Mouse (Mus musculus): Measurements from ENCODE around the gene Gm30083. TPM values are rescaled to one million over a fixed set of nuclear protein-coding genes. Genes with fewer than 3 reads are reported as not detected.

The Gm30083 gene
- total RNA-seq, 2 experiments from 2014 or later: not detected

GRCm38 (mm10) chr14:33972679-33973078 is 42.3 kb downstream of the Gm30083 start:
- no peak for ATAC-seq (replicated peaks; ENCODE audit: poor library complexity, severe bottlenecking)

GRCm38 (mm10) chr14:33965675-33966074 is 49.3 kb downstream of the Gm30083 start:
- ATAC-seq (replicated peaks; ENCODE audit: poor library complexity, severe bottlenecking): no peak

DNA sequence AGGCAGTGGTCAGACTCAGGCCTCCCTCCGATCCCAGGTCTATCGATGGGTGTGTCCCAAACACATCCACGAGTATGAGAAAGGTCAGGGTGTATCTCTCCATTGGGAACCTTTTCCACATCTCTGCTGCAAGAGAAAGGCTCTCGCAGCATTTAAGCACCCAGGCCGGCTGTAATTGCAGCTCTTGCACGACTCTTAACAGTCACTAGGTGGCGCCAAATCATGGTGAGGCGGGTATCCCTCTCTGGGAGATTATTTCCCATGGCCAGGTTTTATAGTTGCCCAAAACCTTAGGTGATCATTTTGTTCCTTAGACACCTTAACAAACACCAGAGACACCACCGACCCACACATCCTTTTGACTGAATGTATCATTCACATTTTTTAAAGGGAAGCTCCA is 55.6 kb downstream of the Gm30083 start:
- peak; percentile 35 for ATAC-seq (replicated peaks; ENCODE audit: poor library complexity, severe bottlenecking)

- ATAC-seq (replicated peaks; ENCODE audit: poor library complexity, severe bottlenecking): no peak
These were observed 56.1 kb downstream of the Gm30083 start for GRCm38 (mm10) chr14:33958841-33959240.

DNA sequence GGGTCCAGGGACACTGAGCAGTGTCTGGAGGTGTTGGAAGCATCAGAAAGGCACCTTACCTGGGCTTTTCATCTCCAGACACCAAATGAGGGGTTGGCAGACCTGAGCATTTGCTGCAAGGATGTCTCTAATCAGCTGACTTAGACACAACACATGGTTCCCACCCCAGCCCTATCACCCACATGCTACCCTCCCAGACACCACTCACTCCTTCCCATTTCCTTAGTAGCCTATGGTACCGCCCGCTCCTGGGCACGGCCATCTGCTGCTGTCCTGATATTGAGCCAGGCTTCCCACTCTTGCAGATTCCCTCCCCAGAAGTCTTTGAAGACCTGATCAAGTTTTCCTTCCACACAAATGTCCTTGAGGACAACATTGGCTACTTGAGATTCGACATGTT is 56.8 kb downstream of the Gm30083 start:
- no peak for ATAC-seq (replicated peaks; ENCODE audit: poor library complexity, severe bottlenecking)

DNA sequence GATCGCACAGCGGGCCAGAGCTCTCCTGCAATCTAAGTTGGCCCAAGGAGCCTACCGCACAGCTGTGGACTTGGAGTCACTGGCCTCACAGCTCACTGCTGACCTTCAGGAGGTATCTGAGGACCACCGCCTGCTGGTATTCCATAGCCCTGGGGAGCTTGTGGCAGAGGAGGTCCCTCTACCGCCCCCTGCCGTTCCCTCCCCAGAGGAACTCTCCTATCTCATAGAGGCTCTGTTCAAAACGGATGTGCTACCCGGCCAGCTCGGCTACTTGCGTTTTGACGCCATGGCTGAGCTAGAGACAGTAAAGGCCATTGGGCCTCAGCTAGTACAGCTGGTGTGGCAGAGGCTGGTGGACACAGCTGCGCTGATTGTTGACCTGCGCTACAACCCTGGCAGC is 58.9 kb downstream of the Gm30083 start:
- no peak for ATAC-seq (replicated peaks; ENCODE audit: poor library complexity, severe bottlenecking)

- no peak for ATAC-seq (replicated peaks; ENCODE audit: poor library complexity, severe bottlenecking)
These were observed 61.2 kb downstream of the Gm30083 start, which contains the start of gene Rbp3 for GRCm38 (mm10) chr14:33953761-33954160. Rbp3 (plus strand) TSS chr14:33954003.

- no peak for ATAC-seq (replicated peaks; ENCODE audit: poor library complexity, severe bottlenecking)
These were observed 62.6 kb downstream of the Gm30083 start for GRCm38 (mm10) chr14:33952233-33952981.

- no peak for ATAC-seq (replicated peaks; ENCODE audit: poor library complexity, severe bottlenecking)
These were observed 68.9 kb downstream of the Gm30083 start for GRCm38 (mm10) chr14:33946125-33946524.

GRCm38 (mm10) chr14:33942222-33942621 is 72.8 kb downstream of the Gm30083 start:
- ATAC-seq (replicated peaks; ENCODE audit: poor library complexity, severe bottlenecking): no peak

- no peak for ATAC-seq (replicated peaks; ENCODE audit: poor library complexity, severe bottlenecking)
These were observed 74.2 kb downstream of the Gm30083 start, which contains the start of gene Gdf2 for GRCm38 (mm10) chr14:33940739-33941138. Gdf2 (plus strand) TSS chr14:33941039.

- ATAC-seq (replicated peaks; ENCODE audit: poor library complexity, severe bottlenecking): peak; percentile 90
These were observed 75.9 kb downstream of the Gm30083 start for GRCm38 (mm10) chr14:33939117-33939516.

Other genes starting within 250 kb of the Gm30083 start
- gene Gdf10, start 91.6 kb downstream of the Gm30083 start, total RNA-seq (2014; fragmentation: Nextera tagmentation): not detected in 2 replicates
- gene Gdf10, start 91.6 kb downstream of the Gm30083 start, total RNA-seq (2017): not detected in 2 replicates
- not detected in 2 replicates for gene Gdf2, start 74.1 kb downstream of the Gm30083 start, total RNA-seq (2014; fragmentation: Nextera tagmentation)
- not detected in 2 replicates for gene Gdf2, start 74.1 kb downstream of the Gm30083 start, total RNA-seq (2017)
- not detected in 2 replicates for gene Rbp3, start 61.2 kb downstream of the Gm30083 start, total RNA-seq (2014; fragmentation: Nextera tagmentation)
- gene Rbp3, start 61.2 kb downstream of the Gm30083 start, total RNA-seq (2017): not detected in 2 replicates
- gene Zfp488, start 36.4 kb downstream of the Gm30083 start, total RNA-seq (2014; fragmentation: Nextera tagmentation): not detected in 2 replicates
- not detected in 2 replicates for gene Zfp488, start 36.4 kb downstream of the Gm30083 start, total RNA-seq (2017)
- not detected in 2 replicates for gene Gm5460, start 1.6 kb upstream of the Gm30083 start, total RNA-seq (2014; fragmentation: Nextera tagmentation)
- gene Gm5460, start 1.6 kb upstream of the Gm30083 start, total RNA-seq (2017): not detected in 2 replicates
- gene Antxrl, start 37.5 kb upstream of the Gm30083 start, total RNA-seq (2014; fragmentation: Nextera tagmentation): not detected in 2 replicates
- gene Antxrl, start 37.5 kb upstream of the Gm30083 start, total RNA-seq (2017): not detected in 2 replicates
- gene Anxa8, start 70.8 kb upstream of the Gm30083 start, total RNA-seq (2014; fragmentation: Nextera tagmentation): not detected in 2 replicates
- not detected in 2 replicates for gene Anxa8, start 70.8 kb upstream of the Gm30083 start, total RNA-seq (2017)
- gene A630023A22Rik, start 87.6 kb upstream of the Gm30083 start, total RNA-seq (2014; fragmentation: Nextera tagmentation): not detected in 2 replicates
- gene A630023A22Rik, start 87.6 kb upstream of the Gm30083 start, total RNA-seq (2017): not detected in 2 replicates
- not detected in 2 replicates for gene Npy4r, start 137.3 kb upstream of the Gm30083 start, total RNA-seq (2014; fragmentation: Nextera tagmentation)
- gene Npy4r, start 137.3 kb upstream of the Gm30083 start, total RNA-seq (2017): not detected in 2 replicates
- gene Gprin2, start 186.5 kb upstream of the Gm30083 start, total RNA-seq (2014; fragmentation: Nextera tagmentation): not detected in 2 replicates
- not detected in 2 replicates for gene Gprin2, start 186.5 kb upstream of the Gm30083 start, total RNA-seq (2017)
- gene Syt15, start 204.4 kb upstream of the Gm30083 start, total RNA-seq (2014; fragmentation: Nextera tagmentation): not detected in 2 replicates
- not detected in 2 replicates for gene Syt15, start 204.4 kb upstream of the Gm30083 start, total RNA-seq (2017)